Mouse (Mus musculus): ENCODE data around the gene Ifrd1.
"Not testable (repeated sequence)": the region's sequence is repeated elsewhere in the genome, so short reads cannot be mapped to it uniquely, and the experiment has no call there.

Ifrd1 gene

DNA sequence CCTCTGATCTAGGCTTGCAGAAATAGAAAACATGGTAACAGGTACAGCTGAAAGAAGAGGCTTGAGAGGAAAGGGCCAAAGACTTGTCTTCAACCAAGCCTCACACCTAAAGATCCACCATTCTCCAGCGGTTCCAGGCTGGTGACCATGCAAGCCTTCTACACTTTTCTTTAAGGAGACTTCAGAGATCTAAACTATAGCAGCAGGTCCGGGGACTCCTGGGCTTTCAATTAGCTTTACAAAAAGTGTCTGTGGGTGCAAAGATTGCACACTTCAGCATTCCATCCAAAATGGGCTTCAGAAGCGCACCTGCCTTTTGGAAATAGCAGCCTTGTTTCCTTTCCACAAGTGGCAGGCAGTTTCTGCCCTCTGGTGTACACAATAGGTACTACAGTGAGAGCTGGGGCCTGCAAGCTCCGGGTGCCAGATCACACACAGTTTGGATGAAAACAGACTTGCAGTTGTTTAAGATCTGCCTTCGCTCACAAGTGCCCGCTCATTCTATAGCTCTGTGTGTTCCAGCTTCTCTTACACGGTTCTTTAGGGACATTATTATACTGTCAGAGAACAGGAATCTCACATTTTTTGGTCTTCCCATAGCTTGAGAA, 48.4 kb downstream of the Ifrd1 start:
- DNase-seq (ENCODE audit: low read depth, low spot score), result peak; percentile 77

DNA sequence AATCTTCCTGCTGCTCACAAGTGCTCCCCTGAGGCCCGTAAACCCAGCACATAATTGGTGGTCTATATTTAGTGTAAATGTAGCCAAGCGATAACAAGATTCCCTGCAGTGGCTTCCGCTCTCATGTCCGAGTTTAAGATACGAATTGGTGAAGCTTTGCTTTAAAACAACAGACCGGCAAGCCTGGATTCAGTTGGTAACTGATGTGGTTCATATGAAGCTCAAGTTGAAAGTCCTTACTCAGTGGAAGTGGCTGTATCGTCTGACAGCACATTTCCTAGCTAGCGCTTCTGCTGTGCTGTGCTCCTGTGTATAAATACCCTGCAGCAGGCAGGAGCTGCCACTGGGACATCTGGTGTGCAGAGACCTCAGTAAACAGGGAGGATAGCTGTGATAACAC, 49.0 kb downstream of the Ifrd1 start, which contains the start of gene Lsmem1:
TSS of gene Lsmem1 (minus strand) at position 189 of the 400 bp plus-strand sequence.
- DNase-seq (ENCODE audit: low read depth, low spot score), result no peak

DNA sequence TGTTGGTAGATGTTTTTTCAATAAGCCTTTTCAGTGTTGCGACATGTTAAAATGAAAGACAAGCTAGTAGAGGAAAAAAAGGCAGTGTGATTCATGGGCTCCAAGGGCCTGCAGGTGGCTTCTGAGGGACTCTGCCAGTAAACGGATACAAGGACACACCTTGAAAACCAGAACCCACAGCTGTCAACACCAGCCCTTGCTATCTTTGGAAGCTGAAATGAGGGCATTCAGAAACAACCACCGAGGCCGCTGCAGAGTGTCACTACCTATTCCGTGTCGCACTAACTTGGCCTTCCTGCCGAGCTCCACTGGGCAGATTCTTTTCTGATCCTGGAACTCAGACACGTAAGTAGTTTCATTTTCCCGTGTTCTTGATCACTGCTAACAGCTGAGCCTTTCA, 49.9 kb downstream of the Ifrd1 start:
- DNase-seq (ENCODE audit: low read depth, low spot score), result no peak

DNA sequence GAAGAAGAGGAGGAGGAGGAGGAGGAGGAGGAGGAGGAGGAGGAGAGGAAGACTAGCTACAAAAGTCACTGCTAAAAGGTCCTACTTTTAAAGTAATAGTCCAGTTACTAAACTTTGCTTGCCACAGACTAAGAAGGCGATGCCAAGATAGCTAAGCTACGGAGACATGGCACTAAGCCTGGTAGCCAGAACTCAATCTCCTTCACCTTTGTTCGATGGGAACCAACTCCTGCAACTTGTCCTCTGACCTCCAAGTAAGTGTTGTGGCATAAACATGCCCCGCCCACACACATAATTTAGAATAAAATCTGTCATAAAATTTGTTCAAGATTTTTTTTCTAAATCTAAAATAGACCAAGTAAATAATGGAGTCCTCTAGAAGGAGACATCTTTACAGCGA, 50.3 kb downstream of the Ifrd1 start:
- no peak for DNase-seq (ENCODE audit: low read depth, low spot score)

GRCm38 (mm10) chr12:40197511-40197910, 50.8 kb downstream of the Ifrd1 start:
- no peak for DNase-seq (ENCODE audit: low read depth, low spot score)

DNA sequence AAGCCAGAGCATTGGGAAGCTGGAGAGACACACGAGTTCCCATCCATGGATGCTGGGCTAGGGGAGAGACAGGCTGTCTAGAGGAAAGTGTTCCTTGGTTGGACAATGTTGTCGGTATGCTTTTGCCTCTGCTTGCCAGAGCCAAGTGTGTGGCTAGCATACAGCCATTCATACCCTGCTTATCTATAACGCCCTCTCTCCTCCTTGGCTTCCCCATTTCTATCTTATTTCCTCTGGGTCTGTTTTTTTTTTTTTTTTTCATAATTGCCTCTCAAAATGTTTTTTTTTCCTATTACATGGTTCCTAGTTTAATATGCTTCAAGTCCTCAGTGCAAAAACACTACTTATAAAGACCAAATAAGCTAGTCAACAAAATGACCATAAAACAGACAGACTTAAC, 62.8 kb downstream of the Ifrd1 start:
- no peak for DNase-seq (ENCODE audit: low read depth, low spot score)

- peak; percentile 68 for DNase-seq (ENCODE audit: low read depth, low spot score)
Measured at GRCm38 (mm10) chr12:40177089-40177488, 71.2 kb downstream of the Ifrd1 start.

DNA sequence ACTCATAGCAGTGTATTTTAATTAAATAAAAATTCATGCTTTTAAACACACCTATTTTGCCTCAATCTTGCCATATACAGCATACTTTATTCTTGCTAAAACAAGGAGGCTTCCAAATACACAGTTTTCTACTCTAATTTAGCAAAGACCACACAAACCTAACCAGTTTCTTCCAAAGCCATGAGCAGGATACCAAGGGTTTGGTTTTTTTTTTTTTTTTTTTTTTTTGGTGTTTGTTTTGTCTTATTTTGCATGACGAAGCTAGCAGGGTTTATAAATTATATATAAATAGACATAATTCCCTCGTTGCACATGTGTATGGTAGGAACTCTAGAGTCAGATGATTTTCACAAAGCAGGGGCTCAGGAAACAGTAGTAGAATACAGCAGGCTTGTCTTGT, 72.1 kb downstream of the Ifrd1 start:
- DNase-seq (ENCODE audit: low read depth, low spot score), result no peak

DNA sequence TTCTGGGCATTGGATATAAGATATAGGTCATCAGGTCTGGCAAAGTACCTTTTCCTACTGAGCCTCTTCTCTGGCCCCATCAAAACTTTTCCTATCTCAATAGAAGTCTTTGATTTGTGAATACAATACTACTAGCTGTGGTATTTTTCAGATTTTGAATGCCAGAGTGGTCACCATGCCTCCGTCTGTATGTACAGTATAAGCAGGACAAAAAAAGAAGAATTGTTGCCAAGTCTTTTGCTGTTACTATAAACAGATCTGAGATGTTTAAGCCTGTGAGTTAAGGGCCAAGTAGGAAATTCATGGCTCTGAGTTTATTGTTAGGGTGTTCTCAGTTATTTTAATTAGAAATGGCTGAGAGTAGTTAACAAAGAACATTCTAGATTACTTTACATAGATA, 73.1 kb downstream of the Ifrd1 start:
- not testable (repeated sequence) for DNase-seq (ENCODE audit: low read depth, low spot score)

DNA sequence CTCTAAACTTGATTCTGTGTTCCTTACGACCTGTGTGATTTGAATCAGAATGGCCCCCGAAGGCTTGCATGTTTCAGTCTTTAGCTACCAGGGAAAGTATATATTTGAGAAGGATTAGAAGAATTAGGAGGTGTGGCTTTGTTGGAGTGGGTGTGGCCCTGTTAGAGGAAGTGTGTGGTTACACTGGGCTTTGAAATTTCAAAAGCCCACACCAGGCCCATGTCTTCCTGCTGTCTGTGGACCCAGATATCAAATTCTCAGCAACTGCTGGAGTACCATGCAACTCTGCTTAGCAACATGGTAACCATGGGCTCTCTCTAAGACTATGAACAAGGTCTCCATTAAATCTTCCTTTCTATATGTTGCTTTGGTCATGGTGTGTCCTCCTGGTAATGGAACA, 76.7 kb downstream of the Ifrd1 start:
- DNase-seq (ENCODE audit: low read depth, low spot score), result peak; percentile 14

DNA sequence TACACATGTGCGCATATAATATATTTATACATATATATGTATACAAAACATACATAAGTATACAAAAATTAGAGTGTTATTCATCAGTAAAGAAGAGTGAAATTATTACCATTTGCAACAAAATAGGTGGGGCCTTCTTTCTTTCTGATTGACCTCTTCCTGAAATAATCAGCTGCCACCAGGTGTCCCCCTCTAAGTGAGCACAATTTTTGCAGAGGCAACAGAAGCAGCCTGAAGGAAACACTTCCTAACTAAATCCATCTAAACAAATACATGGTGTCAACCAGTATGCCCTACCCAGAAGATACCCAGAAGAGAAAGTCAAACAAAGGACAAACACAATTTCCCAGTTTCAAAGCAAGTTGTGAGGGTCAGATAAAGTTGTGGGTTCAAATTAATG, 78.6 kb downstream of the Ifrd1 start:
- DNase-seq (ENCODE audit: low read depth, low spot score), result no peak

DNA sequence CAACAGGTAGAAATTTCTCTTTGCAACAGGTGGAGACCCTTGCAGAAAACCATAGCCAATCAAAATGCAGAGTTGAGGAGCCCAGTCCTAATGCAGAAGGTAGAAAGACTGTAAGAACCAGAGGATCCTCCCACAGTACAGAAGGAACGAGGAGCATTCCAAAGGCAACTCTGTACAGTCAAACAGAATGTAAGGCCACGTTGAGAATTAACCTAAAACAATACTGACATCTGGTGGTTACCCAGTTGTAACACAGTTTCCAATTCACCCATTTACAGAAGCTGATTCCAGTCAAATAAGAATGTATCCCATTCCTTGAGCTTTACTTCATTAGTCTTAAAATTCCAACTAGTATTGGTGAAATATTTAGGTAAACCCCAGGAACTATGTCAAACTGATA, 83.7 kb downstream of the Ifrd1 start:
- DNase-seq (ENCODE audit: low read depth, low spot score), result peak; percentile 45

DNA sequence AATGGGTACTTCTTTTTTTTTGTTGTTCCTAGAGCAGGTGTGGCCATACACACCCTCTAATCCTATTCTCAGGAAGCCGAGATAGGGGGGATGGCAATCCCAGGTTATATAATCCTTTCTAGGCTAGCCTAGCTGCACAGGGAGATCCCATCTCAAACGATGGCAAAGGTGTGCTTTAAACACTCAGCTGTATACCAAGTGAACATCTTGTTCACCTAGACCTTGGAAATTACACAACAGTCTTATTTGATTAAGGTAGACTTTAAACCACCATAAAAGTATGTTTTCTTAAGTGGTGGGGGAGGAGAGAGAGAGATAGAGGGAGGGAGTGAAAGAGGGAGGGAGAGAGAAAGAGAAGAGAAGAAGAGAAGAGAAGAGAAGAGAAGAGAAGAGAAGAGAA, 87.5 kb downstream of the Ifrd1 start:
- no peak for DNase-seq (ENCODE audit: low read depth, low spot score)

- DNase-seq (ENCODE audit: low read depth, low spot score), result no peak
Measured at GRCm38 (mm10) chr12:40154188-40154587, 94.1 kb downstream of the Ifrd1 start.

- DNase-seq (ENCODE audit: low read depth, low spot score), result no peak
Measured at GRCm38 (mm10) chr12:40152353-40153069, 95.8 kb downstream of the Ifrd1 start.
